ENCODE assay signal across 10 mouse cellular contexts in genomic region chr7:100816759-100817441, GRCm38 (mm10). TPM values are rescaled to one million over a fixed set of nuclear protein-coding genes. Genes with fewer than 3 reads are reported as not detected.
A peak's percentile ranks its signal among the peaks of the same experiment; 100 is the strongest.
DNase-seq lines count a peak whose midpoint lies in the region; ATAC-seq lines count a peak whose summit lies in the region.
"Had no signal": no experiment of that assay in that cellular context is flagged by ENCODE, and none has a peak within 500 bp of the region (broad histone marks: within the 10 kb centered on the region; RNA-seq: fewer than 3 reads in every experiment).

No protein-coding gene starts in this region.

- no peaks in the 10 kb centered on the region for H3K27me3 ChIP-seq in forebrain, embryonic 13.5 days
- H3K27me3 ChIP-seq in forebrain, embryonic 12.5 days: no peaks in the 10 kb centered on the region
- H3K27me3 ChIP-seq in liver, embryonic 15.5 days: no peaks in the 10 kb centered on the region
- H3K27me3 ChIP-seq: liver, embryonic 12.5 days had no signal

- no peak overlapping the region for H3K27ac ChIP-seq in forebrain, embryonic 13.5 days
- H3K27ac ChIP-seq in forebrain, embryonic 12.5 days: no peak overlapping the region
- H3K27ac ChIP-seq in liver, embryonic 15.5 days (replicated peaks): 0 out of 2 replicates have a peak overlapping the region, but pooled peaks have one; percentile 33
- H3K27ac ChIP-seq: liver, embryonic 12.5 days had no signal

- H3K4me1 ChIP-seq in forebrain, embryonic 13.5 days: peaks cover 23% of the 10 kb centered on the region
- H3K4me1 ChIP-seq in forebrain, embryonic 12.5 days: peaks cover 8% of the 10 kb centered on the region
- H3K4me1 ChIP-seq in liver, embryonic 15.5 days (replicated peaks): peaks cover 10% of the 10 kb centered on the region

- 61% methylated on average over 6 of the region's 6 CpGs for WGBS in forebrain, embryonic 13.5 days
- 65% methylated on average over 6 of the region's 6 CpGs for WGBS in forebrain, embryonic 12.5 days
- 59% methylated on average over 6 of the region's 6 CpGs for WGBS in liver, embryonic 15.5 days (ENCODE audit: insufficient replicate concordance)

- no peak for DNase-seq in liver
- DNase-seq in layer of hippocampus, postnatal 14 days (ENCODE audit: low spot score in 2 of 2): peak; percentile 57 to 77
- peak; percentile 49 for DNase-seq in right cerebral cortex, postnatal 25 days
- no peak for DNase-seq in urinary bladder, postnatal 14 days (ENCODE audit: low spot score)
- DNase-seq in T-cell, adult 2 months (ENCODE audit: low spot score): no peak
- DNase-seq: kidney, adult 9 months had no signal

- ATAC-seq in forebrain, embryonic 13.5 days: peak; percentile 57; the same call in 1 of the 2 replicates
- ATAC-seq in forebrain, embryonic 12.5 days (ENCODE audit: low FRiP score): no peak
- no peak for ATAC-seq in liver, embryonic 15.5 days (ENCODE audit: insufficient read depth)
- ATAC-seq: liver, embryonic 12.5 days had no signal

- H3K9ac ChIP-seq in forebrain, embryonic 13.5 days: no peak overlapping the region
- no peak overlapping the region for H3K9ac ChIP-seq in forebrain, embryonic 12.5 days
- no peak overlapping the region for H3K9ac ChIP-seq in liver, embryonic 15.5 days
- H3K9ac ChIP-seq: liver, embryonic 12.5 days had no signal

- no peaks in the 10 kb centered on the region for H3K9me3 ChIP-seq in forebrain, embryonic 13.5 days (replicated peaks)
- H3K9me3 ChIP-seq in forebrain, embryonic 12.5 days: no peaks in the 10 kb centered on the region
- H3K9me3 ChIP-seq in liver, embryonic 15.5 days (replicated peaks): no peaks in the 10 kb centered on the region
- H3K9me3 ChIP-seq: liver, embryonic 12.5 days had no signal

- H3K4me2 ChIP-seq in forebrain, embryonic 13.5 days: no peak overlapping the region
- H3K4me2 ChIP-seq in forebrain, embryonic 12.5 days: no peak overlapping the region
- H3K4me2 ChIP-seq in liver, embryonic 15.5 days: no peak overlapping the region
- H3K4me2 ChIP-seq: liver, embryonic 12.5 days had no signal

- H3K4me3 ChIP-seq in forebrain, embryonic 13.5 days: no peak overlapping the region
- no peak overlapping the region for H3K4me3 ChIP-seq in forebrain, embryonic 12.5 days (replicated peaks)
- no peak overlapping the region for H3K4me3 ChIP-seq in liver, embryonic 15.5 days (replicated peaks)
- H3K4me3 ChIP-seq: liver, embryonic 12.5 days had no signal

- H3K36me3 ChIP-seq in forebrain, embryonic 13.5 days (ENCODE audit: poor library complexity, severe bottlenecking): 0 out of 2 replicates have a peak, but pooled peaks cover 6% of the 10 kb centered on the region
- H3K36me3 ChIP-seq in forebrain, embryonic 12.5 days (replicated peaks): no peaks in the 10 kb centered on the region; the same call in 1 of the 2 replicates
- H3K36me3 ChIP-seq in liver, embryonic 15.5 days (replicated peaks): no peaks in the 10 kb centered on the region
- H3K36me3 ChIP-seq: liver, embryonic 12.5 days had no signal

RNA-seq across cellular contexts. Expression of gene Relt, which starts 46.3 kb away (rescaled TPM):
- 2.4 and 3.1 TPM in 2 replicates for polyA plus RNA-seq in forebrain, embryonic 13.5 days (2015; fragmentation: Nextera tagmentation; extraction: Ambion mirVana)
- 2.2 and 2.6 TPM in 2 replicates for polyA plus RNA-seq in forebrain, embryonic 12.5 days (2016; fragmentation: Nextera tagmentation; extraction: Ambion mirVana)
- polyA plus RNA-seq in liver, embryonic 15.5 days (2015; fragmentation: Nextera tagmentation; extraction: Ambion mirVana): 17.4 and 21.4 TPM in 2 replicates
- total RNA-seq in layer of hippocampus, postnatal 14 days (2021): 10 to 100 TPM; 10.5 to 14.3 TPM

Comparison
In these comparisons a context has a peak if more than half of its experiments do, and no peak if none do; other contexts are left out.
1. DNase-seq: peak in layer of hippocampus, postnatal 14 days (2 of 2) and right cerebral cortex, postnatal 25 days (single experiment); none in liver (single experiment), urinary bladder, postnatal 14 days (single experiment) and T-cell, adult 2 months (single experiment).